Mouse (Mus musculus) embryo, embryonic 11.5 days (tissue): ENCODE measurements at regions not wholly inside any gene's neighbourhood (a gene's known extent, or its start where the extent isn't known, plus 50 kb on each side); places are given as distances from the start of the nearest gene placed in this dataset.

Experiments
- DNase-seq: peaks from one replicate; pipeline ENCODE4 v3.0.0-alpha.2; 2012; ENCODE audit warnings: low read depth, low spot score

DNA sequence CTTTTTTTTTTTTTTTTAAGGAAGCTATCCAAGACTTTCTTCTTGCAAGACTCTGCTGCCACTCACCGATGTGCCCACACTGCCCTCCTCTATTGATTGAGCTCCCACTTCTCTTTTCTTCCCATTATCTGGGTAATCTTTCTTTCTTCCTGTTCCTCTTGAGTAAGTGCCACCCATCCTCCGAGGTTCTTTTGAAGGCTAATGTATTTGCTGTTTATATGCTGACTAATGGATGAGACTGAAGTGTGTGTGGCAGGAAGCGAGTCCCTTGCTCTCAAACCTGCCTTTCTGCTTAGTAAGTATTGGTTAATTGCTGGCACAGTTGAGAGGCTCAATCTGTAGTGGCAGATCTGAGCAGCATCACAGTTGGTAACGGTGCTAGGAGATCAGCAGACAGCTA, 142.1 kb upstream of the Plxnc1 start:
- DNase-seq = no peak

DNA sequence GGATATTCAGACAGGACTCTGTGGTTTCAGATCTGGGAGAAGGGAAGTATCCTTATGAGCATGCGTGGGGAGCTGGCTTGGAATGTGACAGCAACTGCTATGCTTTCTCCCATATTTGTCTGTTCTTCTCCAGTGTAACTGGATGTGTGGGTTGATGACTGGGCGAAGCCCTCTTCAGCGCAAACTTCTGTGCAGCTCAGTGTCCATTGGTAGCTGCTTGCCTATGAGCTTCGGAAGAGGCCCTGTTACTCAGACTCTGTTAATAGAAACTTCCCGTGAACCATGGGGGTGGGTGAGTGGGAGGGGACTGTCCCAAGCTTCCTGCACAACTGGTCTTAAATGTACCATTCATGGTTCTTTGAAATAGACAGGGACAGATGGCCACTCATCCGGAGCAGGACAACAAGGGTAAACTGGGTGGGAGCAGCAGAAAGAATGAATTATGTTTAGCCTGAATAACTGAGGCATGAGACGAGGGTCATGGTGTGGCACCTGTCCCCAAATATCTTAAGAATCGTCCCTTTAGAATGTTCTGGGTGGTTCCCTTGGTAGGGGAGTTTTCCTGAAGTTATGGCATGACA, 141.1 kb upstream of the Plxnc1 start:
- no peak for DNase-seq

DNA sequence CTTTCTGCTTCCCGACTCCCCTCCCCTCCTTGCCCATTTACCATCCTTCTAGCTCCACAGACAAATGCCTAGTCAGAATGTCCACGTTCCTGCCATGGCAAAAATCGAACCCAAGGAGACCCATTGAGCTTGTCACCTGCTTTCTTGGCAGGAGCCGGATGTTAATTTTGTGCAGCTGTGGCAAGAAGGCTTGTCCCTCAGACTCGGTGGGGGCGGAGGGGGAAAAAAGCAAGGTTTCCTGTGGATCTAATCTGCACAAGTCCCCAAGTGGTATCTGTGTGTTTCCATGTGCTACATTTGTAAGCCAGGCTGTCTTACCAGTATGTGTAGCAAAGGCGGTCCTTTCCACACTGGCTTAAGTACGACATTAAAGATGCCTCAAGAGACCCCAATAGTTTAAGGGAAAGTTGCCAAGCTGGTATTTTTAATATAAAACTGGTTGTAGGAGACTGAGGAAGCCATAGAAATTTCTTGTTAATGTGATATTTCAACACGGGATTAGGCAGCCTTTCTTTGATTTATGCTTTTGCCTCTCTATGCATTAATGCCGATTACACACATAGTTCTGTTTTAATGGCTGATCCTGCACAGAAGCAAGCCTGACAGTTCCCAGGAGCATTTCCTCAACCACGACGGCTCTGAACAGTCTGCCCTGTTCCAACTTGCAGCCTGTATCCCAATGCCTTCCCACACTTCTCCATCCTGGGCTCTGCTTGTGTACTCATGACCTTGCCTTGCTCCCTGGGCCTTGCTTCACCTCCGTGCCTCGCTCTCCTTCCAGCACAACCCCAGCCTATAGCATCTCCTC, 138.9 kb upstream of the Plxnc1 start:
- DNase-seq = no peak

DNA sequence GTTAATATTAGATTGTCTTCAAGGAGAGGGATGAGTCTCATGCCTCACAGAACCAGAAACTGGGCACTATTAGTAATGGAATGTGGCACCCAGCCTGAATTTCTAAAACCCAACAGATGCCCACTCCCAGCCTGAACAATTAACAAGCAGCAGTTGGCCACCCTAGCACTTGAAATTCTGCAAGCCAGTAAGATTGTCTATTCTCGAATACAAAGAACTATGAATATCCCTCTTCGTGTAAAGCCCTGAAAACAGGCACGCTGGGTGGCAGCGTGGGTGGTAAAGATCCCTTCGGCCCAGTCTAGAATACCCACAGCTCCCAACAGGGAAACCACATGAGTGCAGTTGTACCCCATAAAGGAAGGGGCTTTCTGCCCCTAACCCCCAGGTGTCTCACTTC, 138.0 kb upstream of the Plxnc1 start:
- DNase-seq = no peak

DNA sequence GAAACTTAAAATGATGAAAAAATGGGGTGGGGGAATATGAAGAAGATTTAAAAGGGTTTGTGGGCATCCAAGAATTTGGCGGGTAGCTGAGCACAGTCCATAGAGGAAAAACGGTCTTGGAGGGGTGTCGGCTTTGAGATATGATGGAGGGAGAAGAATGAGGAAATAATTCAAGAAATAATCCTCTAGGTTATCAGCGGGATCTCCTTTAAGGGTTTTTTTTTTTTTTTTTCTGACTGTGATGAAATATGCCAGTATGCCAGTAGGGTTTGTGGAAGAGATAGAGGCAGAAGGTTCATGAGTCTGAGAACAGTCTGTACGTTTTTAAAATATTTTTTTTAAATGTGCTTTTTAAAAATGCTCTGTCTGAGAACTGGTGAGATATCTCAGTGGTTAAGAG, 135.3 kb upstream of the Plxnc1 start:
- DNase-seq = no peak

DNA sequence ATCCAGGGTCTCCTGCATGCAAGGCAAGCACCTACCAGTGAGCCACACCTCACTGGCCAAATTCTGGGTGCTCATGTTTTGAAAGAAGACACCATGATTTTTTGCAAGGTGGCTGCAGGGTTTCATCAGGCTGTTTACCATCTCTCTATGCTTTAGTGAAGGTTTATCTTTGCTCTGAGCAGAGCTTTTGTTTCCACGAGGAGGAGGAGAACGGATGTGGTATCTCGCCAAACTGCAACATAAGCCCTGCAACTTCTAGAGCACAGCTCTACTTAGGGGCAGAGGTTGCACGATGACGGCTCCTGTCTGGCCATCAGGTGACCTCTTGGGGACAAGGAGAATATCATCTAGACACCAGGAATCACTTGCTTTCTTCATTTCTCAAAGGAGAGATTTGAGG, 131.8 kb upstream of the Plxnc1 start:
- DNase-seq = no peak

DNA sequence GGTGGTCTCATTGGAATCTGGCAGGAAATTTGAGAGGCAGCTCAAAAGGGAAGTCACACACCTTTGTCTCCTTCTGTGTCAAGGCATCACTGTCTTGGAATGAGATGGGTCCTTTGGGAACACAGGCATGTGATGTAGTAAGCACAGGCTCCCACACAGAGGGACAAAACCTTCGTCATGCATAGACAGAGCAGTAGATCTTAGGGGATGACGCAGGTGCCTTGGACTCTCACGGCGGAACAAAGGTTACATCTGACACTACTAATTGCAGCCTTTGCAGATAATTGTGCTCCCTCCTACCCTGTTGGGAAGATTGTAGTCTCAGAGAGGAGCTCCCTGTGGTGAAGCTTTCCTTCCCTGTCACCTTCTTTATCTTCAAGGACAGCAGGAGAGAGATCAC, 131.3 kb upstream of the Plxnc1 start:
- no peak for DNase-seq

DNA sequence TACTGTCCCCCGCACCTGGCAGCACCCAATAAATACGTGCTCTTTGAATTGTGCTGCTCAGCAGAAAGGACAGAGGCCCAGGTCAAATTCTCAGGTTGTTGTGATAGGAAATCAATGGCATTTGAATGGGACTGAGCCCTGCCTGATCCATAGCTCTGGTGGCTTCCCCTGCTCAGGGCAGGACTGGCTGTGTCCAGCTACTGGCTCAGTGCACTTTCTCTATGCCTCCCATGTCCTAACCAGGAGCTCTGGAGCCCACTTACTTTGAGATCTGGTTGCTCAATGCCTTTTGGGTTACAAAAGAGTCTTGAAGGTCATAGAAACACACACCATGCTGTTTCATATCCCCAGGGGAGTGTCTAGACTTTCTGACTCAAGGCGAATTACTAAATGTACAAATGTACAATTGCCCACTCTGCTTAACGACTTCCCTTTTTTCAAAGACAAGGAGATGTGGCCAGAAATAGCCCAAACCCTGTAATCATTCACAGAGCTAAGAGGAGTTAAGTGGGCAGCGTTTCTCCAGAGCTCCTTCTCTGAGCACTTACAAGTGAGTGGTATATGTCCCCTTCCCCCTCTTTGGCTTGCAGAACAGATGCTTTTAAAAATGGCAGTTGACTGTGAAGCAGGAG, 130.4 kb upstream of the Plxnc1 start:
- no peak for DNase-seq

DNA sequence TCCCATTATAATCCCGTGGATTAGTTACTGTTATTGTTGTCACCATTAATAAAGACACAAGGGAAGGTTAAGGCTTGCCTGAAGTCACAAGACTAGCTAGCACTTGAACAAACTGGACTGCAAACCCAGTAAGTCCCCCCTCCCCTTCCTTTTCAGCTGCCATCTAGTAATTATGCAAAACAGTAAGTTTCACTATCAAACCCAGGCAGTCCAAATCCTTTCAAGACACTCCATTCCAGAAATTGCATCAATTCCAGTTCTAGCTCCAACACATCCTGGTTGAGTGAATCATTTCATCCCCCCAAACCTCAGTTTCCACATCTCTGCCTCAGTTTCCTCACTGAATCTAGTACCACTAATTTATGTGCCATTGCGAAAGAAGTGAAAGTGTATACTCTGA, 129.7 kb upstream of the Plxnc1 start:
- DNase-seq = no peak

DNA sequence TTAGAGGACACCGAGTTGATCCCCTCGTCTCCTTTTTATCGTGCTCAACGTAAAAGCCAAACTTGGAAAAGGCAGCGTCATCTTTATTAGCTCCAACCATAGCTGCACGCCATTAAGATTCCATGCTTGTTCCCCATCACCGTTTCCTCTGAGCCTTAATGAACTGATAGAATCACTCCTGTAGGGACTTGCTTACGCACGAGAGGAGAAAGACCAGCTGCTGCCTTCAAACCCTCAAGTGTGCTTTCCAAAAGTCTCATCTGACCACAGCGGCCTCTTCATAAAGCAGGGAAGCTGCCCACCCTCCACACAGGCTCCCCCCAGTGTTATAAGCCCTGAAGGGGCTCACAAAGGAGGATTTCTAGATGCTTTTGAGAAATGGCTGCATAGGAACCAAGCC, 123.3 kb upstream of the Plxnc1 start:
- no peak for DNase-seq

DNA sequence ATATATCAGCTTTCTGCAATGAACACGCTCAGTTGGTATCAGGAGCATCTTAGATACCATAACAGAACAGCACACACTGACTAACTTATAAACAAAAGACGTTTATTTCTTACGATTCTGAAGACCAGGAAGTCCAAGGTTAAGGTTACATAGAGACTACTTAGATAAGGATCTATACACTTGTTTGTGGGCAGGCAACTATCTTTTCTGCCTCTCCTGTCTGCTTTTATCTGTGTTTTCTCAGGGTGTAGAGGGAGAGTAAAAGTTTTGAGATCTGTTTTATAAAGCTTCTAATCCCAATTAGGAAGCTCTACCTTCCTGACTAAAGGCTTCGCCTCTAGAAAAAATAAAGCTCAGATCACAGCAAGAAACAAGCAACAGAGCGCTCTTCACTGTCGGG, 122.1 kb upstream of the Plxnc1 start:
- DNase-seq = no peak

DNA sequence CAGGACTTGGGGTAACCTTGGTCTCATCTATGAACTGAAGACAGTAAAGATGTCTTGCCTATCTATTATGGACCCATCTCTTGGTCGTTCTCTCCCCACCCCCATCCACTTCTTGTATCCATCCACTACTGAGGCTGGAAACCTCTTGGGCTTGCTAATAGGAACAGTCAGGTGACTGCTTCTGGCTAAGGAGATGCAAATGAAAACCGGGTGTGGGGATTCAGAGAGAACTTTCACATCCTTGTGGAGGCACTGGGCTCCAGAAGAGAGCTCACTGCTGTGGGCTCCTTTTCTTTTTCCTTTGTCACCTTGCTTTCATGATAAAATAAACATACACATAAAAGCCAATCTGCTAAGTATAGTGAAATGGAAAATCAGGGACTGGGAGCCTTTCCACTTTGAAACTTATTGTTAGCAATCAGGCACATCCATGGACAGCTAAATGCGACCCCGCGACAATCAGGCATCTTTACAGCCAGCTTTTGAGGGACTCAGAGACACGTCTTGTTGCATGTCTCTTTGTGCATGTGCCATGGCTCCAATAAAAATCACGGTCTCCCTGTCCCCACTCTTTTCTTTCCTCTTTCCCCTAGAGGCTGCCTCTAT, 115.0 kb upstream of the Plxnc1 start:
- DNase-seq = no peak

DNA sequence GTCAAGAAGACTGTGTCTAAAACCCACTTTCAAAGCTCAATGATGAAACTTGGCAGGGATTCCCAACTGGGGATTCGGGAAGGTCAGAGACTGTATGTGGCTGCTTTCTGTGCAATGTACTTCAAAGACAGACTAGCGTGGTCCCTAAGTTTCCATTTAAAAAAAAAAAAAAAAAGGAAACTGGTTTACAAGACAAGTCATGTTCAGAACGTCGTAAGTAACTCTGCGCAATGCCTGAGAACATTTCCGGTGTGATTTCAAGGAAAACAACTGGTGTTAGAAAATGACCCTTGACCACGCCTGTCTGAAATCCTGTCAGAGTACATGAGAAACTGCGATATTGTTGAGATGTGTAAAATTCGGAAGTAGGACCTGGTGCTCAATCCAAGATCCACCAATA, 114.4 kb upstream of the Plxnc1 start:
- no peak for DNase-seq

DNA sequence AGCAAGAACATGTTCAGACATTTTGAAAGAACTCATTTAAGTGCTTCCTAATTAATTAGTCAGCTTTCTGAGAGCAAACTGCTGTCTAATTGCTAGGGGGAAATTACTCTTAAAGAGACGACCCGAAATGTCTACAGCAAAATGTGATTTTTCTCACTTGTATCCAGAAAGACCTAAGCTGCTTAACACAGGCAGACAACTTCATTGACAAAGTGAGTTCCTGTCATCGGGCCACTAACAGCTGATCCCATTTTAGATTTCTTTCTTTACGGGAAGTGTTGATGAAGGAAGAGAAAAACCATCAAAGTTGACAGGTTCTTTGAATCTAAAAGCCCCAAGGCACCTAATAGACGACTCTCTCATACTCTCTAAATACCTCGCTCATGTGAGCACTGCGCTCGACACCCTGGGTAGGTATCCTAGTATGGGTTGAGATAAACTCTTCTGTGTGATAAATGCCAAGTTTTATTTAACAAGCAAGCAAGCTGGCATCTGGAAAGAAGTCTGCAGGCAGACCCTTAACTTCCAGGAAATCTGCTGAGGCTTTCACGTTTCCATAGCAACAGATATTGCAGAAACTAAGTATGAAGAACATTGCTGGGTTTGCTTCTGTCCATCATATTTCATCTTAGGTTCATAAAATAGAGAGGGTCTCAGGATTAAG, 112.5 kb upstream of the Plxnc1 start:
- no peak for DNase-seq

DNA sequence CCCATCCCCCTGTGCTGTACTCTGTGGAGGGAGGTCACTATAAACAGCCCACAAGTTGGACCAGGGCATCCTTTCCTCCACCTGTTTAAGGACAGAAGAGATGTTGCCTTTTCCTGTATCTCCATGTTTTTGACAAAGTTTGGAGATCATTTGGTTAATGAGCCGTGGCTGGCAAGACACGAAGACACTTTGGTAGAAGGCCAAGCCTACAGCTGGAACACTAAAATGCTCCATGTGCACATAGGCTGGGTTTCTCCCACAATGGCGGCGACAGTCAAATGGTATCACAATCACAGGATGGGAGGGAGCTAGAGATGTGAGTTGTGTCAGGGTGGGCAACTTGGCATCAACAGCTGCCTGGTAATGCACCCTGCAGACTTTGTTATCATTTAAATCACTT, 111.9 kb upstream of the Plxnc1 start:
- no peak for DNase-seq

DNA sequence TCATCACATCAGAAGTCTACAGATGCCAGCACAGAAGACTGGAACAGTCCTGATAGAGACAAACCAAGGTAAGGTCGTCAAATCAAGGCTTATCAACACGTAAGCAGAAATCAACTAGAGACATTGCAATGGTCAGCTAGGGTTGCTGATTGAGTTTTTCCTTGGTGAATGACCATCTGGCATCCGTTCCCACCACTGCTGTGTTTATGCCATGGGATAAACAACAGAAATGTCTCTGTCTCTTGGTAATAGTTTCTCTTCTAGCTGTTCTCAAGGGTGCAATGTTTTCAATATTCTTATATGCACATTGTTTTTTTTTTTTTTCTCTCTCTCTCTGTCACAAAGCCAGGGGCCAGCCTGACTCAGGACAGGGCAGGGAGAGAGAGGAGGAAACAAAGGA, 110.2 kb upstream of the Plxnc1 start:
- DNase-seq = no peak

DNA sequence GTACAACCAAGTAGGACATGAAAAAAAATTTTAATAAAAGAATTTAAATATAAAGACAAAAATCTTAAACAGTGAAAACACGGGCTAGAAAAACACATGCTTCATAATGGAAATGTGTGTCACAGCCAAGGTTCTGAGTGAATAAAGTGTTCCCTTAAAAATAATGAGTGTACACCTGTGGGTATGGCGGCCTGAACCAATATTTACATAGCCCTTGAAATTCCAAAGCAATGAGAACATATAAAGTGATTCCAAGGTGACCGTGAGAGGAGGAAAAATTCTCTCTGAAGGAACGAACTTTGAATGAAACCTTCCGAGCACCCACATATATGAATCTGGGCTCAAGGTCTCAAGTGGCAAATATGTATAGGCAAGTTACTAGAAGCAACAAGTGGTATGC, 104.2 kb upstream of the Plxnc1 start:
- no peak for DNase-seq

DNA sequence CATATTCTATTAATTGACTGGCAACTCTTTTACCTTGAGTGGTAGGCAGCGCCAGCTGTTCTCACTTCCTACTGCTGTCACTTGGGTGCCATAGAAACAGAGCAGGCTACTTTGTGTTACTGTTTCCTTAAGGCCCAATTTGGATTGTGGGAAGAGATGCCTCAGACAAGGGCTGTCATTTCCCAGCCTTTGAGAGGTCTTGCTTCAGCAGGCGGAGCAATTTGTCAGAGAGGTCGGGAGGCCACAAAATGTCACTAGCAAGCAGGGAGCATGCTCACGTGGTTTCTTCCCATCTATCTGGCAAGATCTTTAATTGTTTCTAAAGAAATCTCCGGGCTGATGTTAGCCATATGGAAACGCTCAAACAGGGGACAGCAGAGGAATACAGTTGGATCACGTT, 99.3 kb upstream of the Plxnc1 start:
- no peak for DNase-seq

DNA sequence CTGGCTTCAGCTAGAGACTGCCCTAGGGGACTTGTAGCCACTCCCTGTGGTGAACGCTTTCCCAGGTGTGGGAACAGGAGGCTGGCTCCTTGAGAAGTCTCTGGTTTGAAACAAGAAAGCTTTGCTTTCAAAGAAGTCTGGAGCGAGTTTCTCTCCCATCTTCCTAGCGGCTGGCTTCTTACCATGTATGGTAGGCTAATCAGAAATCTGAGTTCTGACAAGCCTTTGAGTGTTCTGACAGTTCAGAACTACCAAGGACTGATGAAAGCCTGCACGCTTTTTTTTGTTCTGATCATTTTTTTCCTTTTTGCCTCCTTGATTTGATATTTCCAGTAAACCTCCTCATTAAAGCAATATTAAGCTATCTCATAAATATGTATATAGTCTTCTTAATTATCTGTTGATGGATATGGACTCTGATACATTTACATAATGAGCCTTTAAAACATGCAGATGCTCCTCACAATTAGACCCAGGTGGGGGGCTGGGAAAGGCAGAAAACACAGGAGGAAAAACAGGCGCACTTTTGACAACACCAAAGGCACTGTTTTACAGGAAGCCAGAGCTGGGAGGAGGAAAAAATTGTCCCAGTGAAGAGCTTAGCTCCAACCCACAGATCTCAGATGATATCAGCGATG, 95.7 kb upstream of the Plxnc1 start:
- DNase-seq = no peak

DNA sequence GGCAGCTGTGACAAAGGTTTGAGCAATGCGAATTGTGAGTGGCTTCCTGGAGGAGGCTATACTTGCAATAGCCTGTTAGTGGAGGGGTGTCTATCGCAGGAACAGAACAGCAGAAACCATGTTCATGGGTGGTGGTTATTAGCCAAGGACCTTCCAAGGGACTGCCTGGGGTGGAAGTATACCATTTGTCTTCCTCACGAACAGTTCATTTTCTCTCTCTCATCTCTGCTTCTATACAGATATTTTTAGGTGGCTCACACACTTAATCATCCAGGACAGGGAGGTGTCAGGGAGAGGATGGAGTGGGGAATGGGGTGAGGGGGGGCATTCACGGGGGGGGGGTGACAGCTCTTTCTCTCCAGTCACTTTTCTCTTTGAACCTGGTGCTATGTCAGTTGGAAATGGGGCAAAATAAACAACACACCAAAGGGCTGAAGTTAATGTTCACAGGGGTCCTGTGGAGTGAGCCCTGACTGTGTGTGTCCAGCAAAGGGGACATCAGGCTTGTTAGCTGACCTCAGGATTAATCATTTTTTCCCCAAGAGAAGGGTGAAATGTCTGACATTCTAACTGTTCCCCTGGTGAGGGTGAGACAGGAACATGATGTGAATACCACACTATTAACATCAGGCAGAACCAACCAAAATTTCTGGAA, 91.5 kb upstream of the Plxnc1 start:
- no peak for DNase-seq

DNA sequence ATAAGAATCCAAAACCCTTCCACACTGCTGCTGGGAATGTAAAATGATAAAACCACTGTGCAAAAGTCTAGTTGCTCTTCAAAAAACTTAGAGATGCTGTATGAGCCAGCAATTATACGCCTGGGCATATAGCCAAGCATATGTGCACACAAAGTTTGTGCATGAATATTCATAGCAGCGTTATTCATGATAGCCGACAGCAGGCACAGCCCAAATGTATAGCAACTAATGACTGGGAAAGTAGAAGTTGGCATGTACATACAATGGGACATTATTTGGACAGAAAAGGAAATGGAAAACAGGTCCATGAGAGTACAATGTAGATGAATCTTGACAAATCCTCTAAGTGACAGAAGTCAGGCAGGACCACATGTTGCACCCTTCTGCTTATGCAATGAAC, 90.7 kb upstream of the Plxnc1 start:
- DNase-seq = no peak
